Mouse (Mus musculus) testis, adult 10 weeks (tissue): Measurements from ENCODE around the gene Olfr984. TPM values are rescaled to one million over a fixed set of nuclear protein-coding genes. Genes with fewer than 3 reads are reported as not detected.

Source experiments
- polyA plus RNA-seq: library from polyadenylated mRNA; stranded (reverse); fragments of 350-450 nt; fragmentation: Illumina TruSeq; extraction: RNeasy Lipid Tissue Mini Kit (QIAGEN cat#74804); gene quantifications from one replicate; pipeline ENCODE4 v1.2.3, GENCODE M21; 2014; ENCODE audit warnings: low read depth, low replicate concordance

Olfr984 gene
- not detected for polyA plus RNA-seq

DNA sequence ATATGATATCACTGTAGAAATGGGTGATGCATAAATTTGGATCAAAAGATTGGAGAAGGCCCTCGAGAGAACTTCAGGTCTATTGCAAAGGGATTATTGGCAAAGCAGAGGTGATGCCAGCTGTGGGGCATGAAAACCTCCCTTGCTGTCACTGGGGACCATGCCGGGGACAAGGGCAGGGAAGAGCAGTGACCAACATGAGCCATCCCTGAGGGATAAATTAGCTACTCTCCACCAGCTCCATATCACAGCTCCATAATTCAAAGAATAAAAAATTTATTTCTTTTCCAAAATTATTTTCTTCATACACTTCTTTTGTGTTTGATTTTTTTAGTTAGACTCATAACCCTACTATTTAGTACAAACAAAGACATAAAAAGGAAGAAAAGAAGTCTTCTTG is at the start of gene Olfr984:
Gene Olfr984 (minus strand): TSS at position 101 of the 400 bp plus-strand sequence.

DNA sequence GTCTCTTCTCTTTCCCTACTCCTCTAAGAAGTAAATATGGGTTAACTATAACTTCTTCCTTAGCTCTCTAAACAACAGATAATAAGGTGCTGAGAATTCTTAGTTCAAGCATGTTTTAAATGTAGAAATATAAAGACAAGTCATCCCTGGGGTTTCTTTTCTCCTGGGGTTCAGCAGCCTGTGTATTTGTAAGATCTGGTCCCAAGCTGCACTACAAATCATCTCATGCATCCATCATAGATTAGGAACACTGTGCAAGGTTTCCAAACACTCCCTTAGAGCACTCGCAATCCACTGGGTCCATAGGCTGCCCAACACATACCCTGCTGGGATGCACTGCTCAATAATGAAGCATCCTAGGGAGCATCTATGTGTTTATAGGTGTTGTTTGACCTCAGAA is 16.1 kb upstream of the Olfr984 start, which contains the start of gene Olfr985:
Gene Olfr985 (minus strand): TSS at position 101 of the 400 bp plus-strand sequence.

DNA sequence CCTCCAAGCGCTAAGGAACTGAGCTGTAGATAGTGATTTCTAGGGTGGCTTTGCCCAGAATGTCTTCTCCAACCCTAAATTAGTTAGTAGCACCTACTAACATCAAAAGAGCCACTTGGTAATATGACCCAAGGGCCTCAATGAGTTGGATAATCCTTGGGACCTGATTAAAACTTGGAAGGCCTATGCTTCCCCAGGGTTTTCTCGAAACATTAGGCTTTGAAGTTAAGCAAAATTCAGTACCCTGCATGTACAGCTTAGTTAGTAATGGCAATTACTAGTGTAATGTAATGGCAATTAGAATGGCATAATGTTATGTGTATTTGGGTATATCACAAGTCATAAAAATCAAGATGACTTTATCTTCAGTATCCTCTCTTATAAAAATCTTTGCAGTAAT is 20.5 kb downstream of the Olfr984 start, which contains the start of gene Olfr983:
Gene Olfr983 (minus strand): TSS at position 101 of the 400 bp plus-strand sequence.

DNA sequence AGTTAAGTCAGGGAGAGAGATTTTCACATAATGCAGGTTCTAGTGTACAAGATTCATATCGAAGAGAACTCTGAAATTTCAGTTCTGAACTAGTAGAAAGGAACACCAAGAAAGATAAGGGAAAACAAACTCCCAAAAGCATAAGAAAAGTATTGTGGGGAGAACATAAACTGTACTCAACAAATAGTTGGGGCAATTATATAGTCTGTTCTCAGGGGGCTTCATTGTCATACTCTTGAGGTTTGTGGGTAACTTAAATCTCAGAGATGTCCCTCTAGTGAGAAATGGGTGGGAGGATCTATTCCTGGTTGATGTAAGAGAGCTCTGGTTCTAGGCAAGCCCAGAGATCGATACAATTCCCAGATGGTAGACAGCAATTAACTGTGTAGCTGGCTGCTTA is 40.5 kb downstream of the Olfr984 start, which contains the start of gene Olfr982:
Gene Olfr982 (plus strand): TSS at position 301 of the 400 bp plus-strand sequence.

Other genes with a start within 250 kb of the Olfr984 start
- not detected for gene Olfr972, start 247.8 kb downstream of the Olfr984 start, polyA plus RNA-seq
- not detected for gene Olfr229, start 206.9 kb downstream of the Olfr984 start, polyA plus RNA-seq
- not detected for gene Olfr974, start 176.7 kb downstream of the Olfr984 start, polyA plus RNA-seq
- 0.29 TPM for gene Olfr975, start 162.2 kb downstream of the Olfr984 start, polyA plus RNA-seq
- 0.43 TPM for gene Olfr976, start 153.1 kb downstream of the Olfr984 start, polyA plus RNA-seq
- gene Olfr978, start 122.1 kb downstream of the Olfr984 start, polyA plus RNA-seq: not detected
- gene Olfr979, start 110.7 kb downstream of the Olfr984 start, polyA plus RNA-seq: 0.21 TPM
- gene Olfr980, start 104.6 kb downstream of the Olfr984 start, polyA plus RNA-seq: 0.39 TPM
- gene Olfr981, start 92.7 kb downstream of the Olfr984 start, polyA plus RNA-seq: 0.04 TPM
- 0.03 TPM for gene Olfr982, start 40.4 kb downstream of the Olfr984 start, polyA plus RNA-seq
- gene Olfr983, start 20.6 kb downstream of the Olfr984 start, polyA plus RNA-seq: not detected
- gene Olfr985, start 16.0 kb upstream of the Olfr984 start, polyA plus RNA-seq: not detected
- gene Tmem225, start 33.9 kb upstream of the Olfr984 start, polyA plus RNA-seq: 259 TPM
- gene Olfr986, start 66.7 kb upstream of the Olfr984 start, polyA plus RNA-seq: 0.06 TPM
- gene Zfp202, start 78.1 kb upstream of the Olfr984 start, polyA plus RNA-seq: 12.1 TPM
- gene Scn3b, start 155.0 kb upstream of the Olfr984 start, polyA plus RNA-seq: 0.39 TPM